Mouse (Mus musculus) heart, embryonic 16.5 days (tissue): ENCODE data around the gene Ush1c. TPM values are rescaled to one million over a fixed set of nuclear protein-coding genes. Genes with fewer than 3 reads are reported as not detected.
A peak's percentile ranks its signal among the peaks of the same experiment; 100 is the strongest.

Source experiments
- ATAC-seq: fragments of 200-750 bp; cut with Nextera tagmentation; replicated peaks from 2 replicates; pipeline ENCODE4 v1.8.0; 2017; ENCODE audit warnings: moderate number of reproducible peaks; ENCODE audit not compliant: insufficient read depth, low FRiP score; ENCODE audit errors: extremely low read depth
- H3K27ac ChIP-seq: fragments of 300-500 bp; sonication (generic); 2 replicates; pipeline ENCODE4 v1.5.1; 2014; ENCODE audit warnings: mild to moderate bottlenecking, low read length, control low read depth, moderate library complexity
- H3K27me3 ChIP-seq: fragments of 300-500 bp; sonication (generic); 2 replicates; pipeline ENCODE4 v1.6.1; 2014; ENCODE audit warnings: low read length, mixed read lengths; ENCODE audit not compliant: control insufficient read depth, insufficient read depth
- H3K36me3 ChIP-seq: fragments of 300-500 bp; sonication (generic); 2 replicates; pipeline ENCODE4 v1.6.1; 2014; ENCODE audit not compliant: control insufficient read depth, insufficient read depth
- H3K4me1 ChIP-seq: fragments of 300-500 bp; sonication (generic); 2 replicates; pipeline ENCODE4 v1.6.1; 2014; ENCODE audit warnings: low read length, mixed read lengths; ENCODE audit not compliant: control insufficient read depth, insufficient read depth
- H3K4me2 ChIP-seq: fragments of 300-500 bp; sonication (generic); 2 replicates; pipeline ENCODE4 v1.6.1; 2014; ENCODE audit warnings: low read depth, mild to moderate bottlenecking, control low read depth, low read length
- H3K4me3 ChIP-seq: fragments of 300-500 bp; sonication (generic); 2 replicates; pipeline ENCODE4 v1.5.1; 2014; ENCODE audit warnings: mild to moderate bottlenecking, control low read depth, low read length
- H3K9ac ChIP-seq: fragments of 300-500 bp; sonication (generic); 2 replicates; pipeline ENCODE4 v1.6.1; 2014; ENCODE audit warnings: low read length, control low read depth
- H3K9me3 ChIP-seq: fragments of 300-500 bp; sonication (generic); replicated peaks from 2 replicates; pipeline ENCODE4 v1.6.1; 2016; ENCODE audit warnings: low read length; ENCODE audit not compliant: control insufficient read depth
- WGBS: fragments of 180-500 bp; shearing (Covaris S2); extraction: QIAGEN DNeasy Blood & Tissue Kit; methylation state at CpG from one replicate; pipeline ENCODE4 v1.1.7; 2014; 5-methylcytosine and 5-hydroxymethylcytosine counted together
- polyA plus RNA-seq: library from polyadenylated mRNA; unstranded; fragments of >200 nt; fragmentation: Nextera tagmentation; extraction: Ambion mirVana; gene quantifications from 2 replicates; pipeline ENCODE4 v1.2.1, GENCODE M21; 2015

Ush1c gene
- polyA plus RNA-seq, 1 experiment from 2014 or later: 2.7 TPM

- Histone ChIP-seq H3K9ac (no peak overlapping the region), H3K4me2 (no peak overlapping the region), H3K4me3 (no peak overlapping the region), H3K27me3 (no peaks in the 10 kb centered on the region), H3K36me3 (no peaks in the 10 kb centered on the region), H3K9me3 (no peaks in the 10 kb centered on the region), H3K4me1 (peaks cover 8% of the 10 kb centered on the region), H3K27ac (no peak overlapping the region)
- WGBS: 20% methylated on average over 7 of the region's 7 CpGs
- ATAC-seq: no peak
Measured at GRCm38 (mm10) chr7:46226253-46226652, 12.1 kb downstream of the Ush1c start.

DNA sequence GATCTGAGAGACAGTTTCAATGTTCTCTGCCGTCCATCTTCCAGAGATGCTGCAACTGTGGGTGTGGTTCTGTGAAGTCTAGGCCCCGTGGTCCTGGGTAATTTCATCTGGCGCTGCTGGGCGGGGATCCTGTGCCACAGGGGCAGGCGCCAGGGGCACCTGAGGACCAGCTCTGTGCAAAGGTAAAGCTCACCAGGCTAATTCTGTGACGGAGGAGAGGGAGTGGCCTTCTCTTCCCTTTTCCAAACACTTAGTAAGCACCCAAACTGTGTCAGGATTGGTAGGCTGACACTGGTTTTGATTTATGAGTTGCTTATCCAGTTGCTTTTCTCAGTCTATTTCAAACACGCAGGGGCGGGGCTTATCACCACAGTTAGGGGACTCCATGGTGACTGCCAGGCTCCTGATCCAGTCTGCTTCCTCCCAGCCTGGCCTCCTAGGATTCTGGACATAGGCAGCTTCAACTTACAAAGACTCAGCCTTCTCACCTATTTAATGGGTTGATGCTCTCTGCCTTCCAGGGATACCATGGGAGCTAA lies 17.6 kb downstream of the Ush1c start:
- Histone ChIP-seq H3K4me3 (no peak overlapping the region), H3K27ac (no peak overlapping the region), H3K9me3 (no peaks in the 10 kb centered on the region), H3K4me1 (no peaks in the 10 kb centered on the region), H3K9ac (no peak overlapping the region), H3K36me3 (no peaks in the 10 kb centered on the region), H3K4me2 (no peak overlapping the region), H3K27me3 (no peaks in the 10 kb centered on the region)
- WGBS: 70% methylated on average over 8 of the region's 8 CpGs
- no peak for ATAC-seq

DNA sequence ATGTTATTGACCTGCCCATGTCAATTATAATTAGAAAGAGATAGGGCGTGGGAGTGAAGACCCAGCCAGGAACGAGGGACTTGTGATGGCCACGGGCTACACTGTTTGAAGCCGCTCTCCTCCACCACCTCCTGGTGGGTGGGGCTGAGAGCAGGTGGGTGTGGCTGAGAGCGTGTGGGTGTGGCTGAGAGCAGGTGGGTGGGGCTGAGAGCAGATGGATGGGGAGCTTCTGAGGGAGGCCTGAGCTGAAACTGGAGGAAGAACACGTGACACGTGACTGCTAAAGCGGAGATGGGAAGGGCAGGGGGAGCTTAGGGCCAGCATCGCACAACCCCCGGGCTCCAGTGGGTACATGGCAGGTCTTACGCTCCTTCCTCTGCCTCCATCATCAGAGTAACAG lies 19.9 kb downstream of the Ush1c start:
- Histone ChIP-seq H3K27ac (no peak overlapping the region), H3K9me3 (no peaks in the 10 kb centered on the region), H3K4me3 (no peak overlapping the region), H3K36me3 (no peaks in the 10 kb centered on the region), H3K27me3 (no peaks in the 10 kb centered on the region), H3K4me1 (no peaks in the 10 kb centered on the region), H3K9ac (no peak overlapping the region), H3K4me2 (no peak overlapping the region)
- WGBS: 14% methylated on average over 11 of the region's 11 CpGs
- ATAC-seq: 0 out of 2 replicates have a peak, but pooled peaks have one; percentile 17

DNA sequence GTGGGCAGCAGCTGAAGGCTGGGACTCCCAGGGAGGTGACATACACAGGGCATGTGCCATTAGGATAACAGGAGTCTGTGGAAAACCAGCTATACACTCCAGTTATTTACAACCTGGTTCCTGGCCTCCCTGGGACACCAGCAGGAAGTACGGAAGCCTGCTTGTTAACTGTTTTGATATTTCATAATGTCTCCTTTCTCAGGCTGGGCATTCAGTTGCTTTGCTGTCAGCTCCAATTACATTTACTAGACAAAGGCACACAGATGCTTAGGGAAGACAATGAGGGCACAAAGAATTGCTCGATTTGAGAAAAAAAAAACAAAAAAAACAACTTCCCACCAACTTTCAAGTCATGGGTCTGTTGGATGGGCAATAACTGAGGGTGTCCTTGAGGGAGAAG lies 21.8 kb downstream of the Ush1c start:
- no peak overlapping the region for H3K9ac ChIP-seq
- H3K27ac ChIP-seq: no peak overlapping the region
- H3K36me3 ChIP-seq: no peaks in the 10 kb centered on the region
- no peaks in the 10 kb centered on the region for H3K4me1 ChIP-seq
- H3K4me2 ChIP-seq: no peak overlapping the region
- no peaks in the 10 kb centered on the region for H3K9me3 ChIP-seq
- H3K4me3 ChIP-seq: no peak overlapping the region
- ATAC-seq: no peak
- no peaks in the 10 kb centered on the region for H3K27me3 ChIP-seq
- 59% methylated on average over 2 of the region's 2 CpGs for WGBS

GRCm38 (mm10) chr7:46210276-46210675 lies 28.0 kb downstream of the Ush1c start:
- 84% methylated on average over 6 of the region's 6 CpGs for WGBS

GRCm38 (mm10) chr7:46208131-46208530 lies 30.2 kb downstream of the Ush1c start:
- no peak overlapping the region for H3K9ac ChIP-seq
- no peaks in the 10 kb centered on the region for H3K36me3 ChIP-seq
- H3K4me1 ChIP-seq: no peaks in the 10 kb centered on the region
- no peak overlapping the region for H3K4me3 ChIP-seq
- 87% methylated on average over 8 of the region's 8 CpGs for WGBS
- H3K4me2 ChIP-seq: no peak overlapping the region
- no peak for ATAC-seq
- peaks cover 5% of the 10 kb centered on the region; the same call in 1 of the 2 replicates for H3K27me3 ChIP-seq
- no peak overlapping the region for H3K27ac ChIP-seq
- H3K9me3 ChIP-seq: no peaks in the 10 kb centered on the region

More at GRCm38 (mm10) chr7:46210276-46210675, 28.0 kb downstream of the Ush1c start:
- Histone ChIP-seq H3K27me3 (peaks cover 5% of the 10 kb centered on the region; the same call in 1 of the 2 replicates), H3K4me3 (no peak overlapping the region), H3K27ac (no peak overlapping the region), H3K9me3 (no peaks in the 10 kb centered on the region), H3K4me1 (no peaks in the 10 kb centered on the region), H3K36me3 (no peaks in the 10 kb centered on the region), H3K9ac (no peak overlapping the region), H3K4me2 (no peak overlapping the region)
- ATAC-seq: no peak

- Histone ChIP-seq H3K27me3 (peaks cover 5% of the 10 kb centered on the region; the same call in 1 of the 2 replicates), H3K9me3 (no peaks in the 10 kb centered on the region), H3K4me1 (no peaks in the 10 kb centered on the region), H3K4me2 (no peak overlapping the region), H3K4me3 (no peak overlapping the region), H3K27ac (no peak overlapping the region), H3K9ac (no peak overlapping the region), H3K36me3 (no peaks in the 10 kb centered on the region)
- 67% methylated on average over 6 of the region's 6 CpGs for WGBS
- ATAC-seq: no peak
Measured at GRCm38 (mm10) chr7:46204775-46205174, 33.5 kb downstream of the Ush1c start.

- H3K9ac ChIP-seq: no peak overlapping the region
- peaks cover 5% of the 10 kb centered on the region; the same call in 1 of the 2 replicates for H3K27me3 ChIP-seq
- H3K4me1 ChIP-seq: no peaks in the 10 kb centered on the region
- H3K27ac ChIP-seq: no peak overlapping the region
- no peak for ATAC-seq
- H3K9me3 ChIP-seq: no peaks in the 10 kb centered on the region
- H3K4me2 ChIP-seq: no peak overlapping the region
- 43% methylated on average over 11 of the region's 11 CpGs for whole genome bisulfite sequencing
- H3K36me3 ChIP-seq: no peaks in the 10 kb centered on the region
- no peak overlapping the region for H3K4me3 ChIP-seq
Measured at GRCm38 (mm10) chr7:46204046-46204471, 34.2 kb downstream of the Ush1c start.

DNA sequence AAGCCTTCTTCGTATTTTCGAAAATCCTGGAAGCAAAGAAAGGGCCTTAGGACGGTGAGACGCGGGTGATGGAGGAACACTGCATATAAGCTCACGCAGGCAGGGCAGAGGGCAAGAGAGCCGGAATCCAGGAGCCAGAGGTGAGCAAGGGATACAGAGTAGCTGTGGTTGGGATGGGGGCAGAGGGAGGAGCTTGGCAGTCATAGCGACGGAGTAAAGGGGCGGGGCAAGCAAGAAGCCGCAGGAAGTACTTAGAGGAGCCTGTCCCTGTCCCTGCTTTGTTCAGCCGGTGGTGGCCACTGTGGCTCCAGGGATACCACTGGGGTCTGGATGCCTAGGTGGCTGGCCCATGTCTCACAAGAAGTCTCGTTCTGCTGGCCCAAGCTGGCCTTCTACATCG lies 36.7 kb downstream of the Ush1c start:
- no peak for ATAC-seq

More for the DNA sequence above, 36.7 kb downstream of the Ush1c start:
- H3K36me3 ChIP-seq: no peaks in the 10 kb centered on the region
- no peaks in the 10 kb centered on the region for H3K27me3 ChIP-seq
- no peak overlapping the region for H3K4me2 ChIP-seq
- no peak overlapping the region for H3K9ac ChIP-seq
- H3K4me3 ChIP-seq: no peak overlapping the region
- H3K9me3 ChIP-seq: no peaks in the 10 kb centered on the region
- H3K27ac ChIP-seq: no peak overlapping the region
- WGBS: 29% methylated on average over 14 of the region's 14 CpGs
- no peaks in the 10 kb centered on the region for H3K4me1 ChIP-seq
